Mouse (Mus musculus) G1E (cell line): ENCODE data around the gene Pola1. TPM values are rescaled to one million over a fixed set of nuclear protein-coding genes. Genes with fewer than 3 reads are reported as not detected.
A peak's percentile ranks its signal among the peaks of the same experiment; 100 is the strongest.

Experiments
- ATAC-seq: 2 replicates; pipeline ENCODE4 v1.8.0; 2016; ENCODE audit warnings: mild to moderate bottlenecking; ENCODE audit not compliant: insufficient number of reproducible peaks, poor library complexity, low FRiP score, severe bottlenecking; ENCODE audit errors: extremely low read depth
- DNase-seq: peaks from one replicate; pipeline ENCODE4 v3.0.0; 2012; ENCODE audit warnings: low spot score
- H3K27me3 ChIP-seq: 2 replicates; pipeline ENCODE4 v1.6.1; 2012; ENCODE audit warnings: mild to moderate bottlenecking, low read length, inconsistent platforms; ENCODE audit not compliant: insufficient read depth
- H3K36me3 ChIP-seq: replicated peaks from 2 replicates; pipeline ENCODE3; 2012; ENCODE audit warnings: mild to moderate bottlenecking, inconsistent platforms
- H3K4me1 ChIP-seq: 2 replicates; pipeline ENCODE4 v1.6.1; 2012; ENCODE audit warnings: low read depth, low read length, inconsistent platforms, mixed read lengths; ENCODE audit not compliant: insufficient read depth
- H3K4me3 ChIP-seq: 2 replicates; pipeline ENCODE4 v1.5.1; 2012; ENCODE audit warnings: low read depth, mild to moderate bottlenecking, inconsistent platforms, low read length, moderate library complexity, mixed read lengths
- H3K9me3 ChIP-seq: replicated peaks from 2 replicates; pipeline ENCODE4 v1.6.1; 2012; ENCODE audit warnings: inconsistent platforms
- CTCF ChIP-seq: IDR thresholded peaks from 2 replicates; pipeline ENCODE4 v1.5.1; 2012; ENCODE audit warnings: low read depth, low read length, inconsistent platforms, mixed read lengths
- GATA1 ChIP-seq: IDR thresholded peaks from 2 replicates; pipeline ENCODE4 v1.6.1; 2012; ENCODE audit warnings: borderline replicate concordance, low read length, inconsistent platforms, mixed read lengths
- GATA2 ChIP-seq: IDR thresholded peaks from 2 replicates; pipeline ENCODE4 v1.6.1; 2012; ENCODE audit warnings: low read depth, low read length, inconsistent platforms, borderline replicate concordance
- POLR2AphosphoS5 ChIP-seq: IDR thresholded peaks from 2 replicates; pipeline ENCODE4 v1.6.1; 2012; ENCODE audit warnings: low read depth, low read length, inconsistent platforms; ENCODE audit not compliant: insufficient replicate concordance
- TAL1 ChIP-seq: conservative IDR thresholded peaks from 2 replicates; pipeline ENCODE4 v1.6.1; 2012; ENCODE audit warnings: low read depth, low read length, inconsistent platforms, mixed read lengths
- polyA plus RNA-seq: library from polyadenylated mRNA; stranded (reverse); fragments of >175 nt; gene quantifications from 2 replicates; pipeline ENCODE4 v1.2.3, GENCODE M21; 2012
- total RNA-seq, 2 experiments: library from RNA; stranded (forward) in 1 of 2; stranded (reverse) in 1 of 2; fragments of 200-1000 nt in 1 of 2; fragments of >200 nt in 1 of 2; fragmentation: Nextera tagmentation in 1 of 2; gene quantifications; 2 replicates each; pipeline ENCODE4 v1.2.3; 2014 to 2017

Pola1 gene
- 91.6 and 100 TPM in 2 replicates for total RNA-seq (2014; fragmentation: Nextera tagmentation)
- total RNA-seq (2017): 91.5 and 104 TPM in 2 replicates
- 4.1 and 6.2 TPM in 2 replicates for polyA plus RNA-seq

GRCm38 (mm10) chrX:93631657-93632449, at the start of gene Pola1:
TSS of gene Pola1 (minus strand) at chrX:93632155.
- peaks cover 19% of the 10 kb centered on the region for H3K4me1 ChIP-seq
- peak within 1 kb of the TSS; percentile 74 for H3K4me3 ChIP-seq
- no peaks in the 10 kb centered on the region for H3K9me3 ChIP-seq
- no peak for TF ChIP-seq CTCF
- TF ChIP-seq GATA1: no peak
- TF ChIP-seq TAL1: no peak
- no peak for TF ChIP-seq POLR2AphosphoS5
- TF ChIP-seq GATA2: no peak
- no peaks in the 10 kb centered on the region for H3K27me3 ChIP-seq
- ATAC-seq: peak; percentile 89
- peak; percentile 59 for DNase-seq
- peaks cover 5% of the 10 kb centered on the region for H3K36me3 ChIP-seq

- Histone ChIP-seq H3K9me3 (no peaks in the 10 kb centered on the region), H3K27me3 (no peaks in the 10 kb centered on the region), H3K36me3 (no peaks in the 10 kb centered on the region), H3K4me1 (peaks cover 9% of the 10 kb centered on the region), H3K4me3 (peak overlapping the region; percentile 65; the same call in 1 of the 2 replicates)
- no peak for TF ChIP-seq TAL1
- TF ChIP-seq CTCF: no peak
- TF ChIP-seq GATA2: no peak
- no peak for DNase-seq
- ATAC-seq: no peak
Observed at GRCm38 (mm10) chrX:93676228-93676627, 44.3 kb upstream of the Pola1 start.

GRCm38 (mm10) chrX:93674836-93675795, 43.2 kb upstream of the Pola1 start:
- ATAC-seq (peak; percentile 100), DNase-seq (peak; percentile 23)
- H3K4me3 ChIP-seq: peak overlapping the region; percentile 65
- TF ChIP-seq TAL1: peak; percentile 54
- TF ChIP-seq GATA2: no peak
- no peaks in the 10 kb centered on the region for H3K27me3 ChIP-seq
- no peaks in the 10 kb centered on the region for H3K9me3 ChIP-seq
- peaks cover 9% of the 10 kb centered on the region for H3K4me1 ChIP-seq
- no peaks in the 10 kb centered on the region for H3K36me3 ChIP-seq

GRCm38 (mm10) chrX:93674432-93674831, 42.5 kb upstream of the Pola1 start:
- no peak for ATAC-seq
- Histone ChIP-seq H3K36me3 (no peaks in the 10 kb centered on the region), H3K9me3 (no peaks in the 10 kb centered on the region), H3K4me3 (peak overlapping the region; percentile 23; the same call in 1 of the 2 replicates), H3K27me3 (no peaks in the 10 kb centered on the region), H3K4me1 (peaks cover 9% of the 10 kb centered on the region)
- TF ChIP-seq GATA1 (no peak), CTCF (no peak), GATA2 (no peak), TAL1 (no peak), POLR2AphosphoS5 (no peak)
- no peak for DNase-seq

GRCm38 (mm10) chrX:93664787-93665186, 32.8 kb upstream of the Pola1 start:
- Histone ChIP-seq H3K9me3 (no peaks in the 10 kb centered on the region), H3K36me3 (no peaks in the 10 kb centered on the region), H3K4me1 (peaks cover 12% of the 10 kb centered on the region; the same call in 1 of the 2 replicates), H3K4me3 (no peak overlapping the region), H3K27me3 (no peaks in the 10 kb centered on the region)
- DNase-seq (no peak), ATAC-seq (peak; percentile 70)
- TF ChIP-seq CTCF (no peak), POLR2AphosphoS5 (no peak), TAL1 (no peak), GATA1 (no peak), GATA2 (no peak)

- DNase-seq: no peak
- Histone ChIP-seq H3K27me3 (no peaks in the 10 kb centered on the region), H3K9me3 (no peaks in the 10 kb centered on the region), H3K36me3 (no peaks in the 10 kb centered on the region), H3K4me3 (no peak overlapping the region), H3K4me1 (peaks cover 12% of the 10 kb centered on the region; the same call in 1 of the 2 replicates)
- TF ChIP-seq TAL1 (0 out of 2 replicates have a peak, but pooled peaks have one; percentile 9), GATA2 (no peak)
- ATAC-seq: peak; percentile 54
Observed at GRCm38 (mm10) chrX:93663919-93664586, 32.1 kb upstream of the Pola1 start.
